Mouse (Mus musculus) lung, adult 2 months (tissue): ENCODE data around the gene Vti1a. TPM values are rescaled to one million over a fixed set of nuclear protein-coding genes. Genes with fewer than 3 reads are reported as not detected.

Experiments
- DNase-seq: peaks from one replicate; pipeline ENCODE4 v3.0.0; 2022
- H3K4me1 ChIP-seq: fragments of 200-500 bp; 2 replicates; pipeline ENCODE4 v1.6.1; 2011; ENCODE audit warnings: low read length; ENCODE audit not compliant: control insufficient read depth, insufficient read depth
- H3K4me3 ChIP-seq: fragments of 200-500 bp; replicated peaks from 2 replicates; pipeline ENCODE3; 2011; ENCODE audit warnings: low read depth, mild to moderate bottlenecking, control low read depth, low read length; ENCODE audit errors: extremely low read depth
- CTCF ChIP-seq: fragments of 200-500 bp; IDR thresholded peaks from 2 replicates; pipeline ENCODE4 v1.5.1; 2011; ENCODE audit warnings: mild to moderate bottlenecking, low read length, control low read depth; ENCODE audit not compliant: insufficient read depth
- POLR2A ChIP-seq: fragments of 200-500 bp; IDR thresholded peaks from 2 replicates; pipeline ENCODE4 v1.6.1; 2011; ENCODE audit warnings: low read depth, mild to moderate bottlenecking, control low read depth, low read length, borderline replicate concordance; ENCODE audit errors: extremely low read depth
- WGBS: fragments of 180-500 bp; shearing (Covaris S2); methylation state at CpG from one replicate; pipeline ENCODE4 v1.1.7; 2018; 5-methylcytosine and 5-hydroxymethylcytosine counted together
- polyA plus RNA-seq: library from polyadenylated mRNA; depleted of rRNA; stranded (reverse); fragments of >200 nt; gene quantifications from 2 replicates; pipeline ENCODE4 v1.2.3, GENCODE M21; 2012

Vti1a gene
- polyA plus RNA-seq, 1 experiment, result 11.5 TPM

DNA sequence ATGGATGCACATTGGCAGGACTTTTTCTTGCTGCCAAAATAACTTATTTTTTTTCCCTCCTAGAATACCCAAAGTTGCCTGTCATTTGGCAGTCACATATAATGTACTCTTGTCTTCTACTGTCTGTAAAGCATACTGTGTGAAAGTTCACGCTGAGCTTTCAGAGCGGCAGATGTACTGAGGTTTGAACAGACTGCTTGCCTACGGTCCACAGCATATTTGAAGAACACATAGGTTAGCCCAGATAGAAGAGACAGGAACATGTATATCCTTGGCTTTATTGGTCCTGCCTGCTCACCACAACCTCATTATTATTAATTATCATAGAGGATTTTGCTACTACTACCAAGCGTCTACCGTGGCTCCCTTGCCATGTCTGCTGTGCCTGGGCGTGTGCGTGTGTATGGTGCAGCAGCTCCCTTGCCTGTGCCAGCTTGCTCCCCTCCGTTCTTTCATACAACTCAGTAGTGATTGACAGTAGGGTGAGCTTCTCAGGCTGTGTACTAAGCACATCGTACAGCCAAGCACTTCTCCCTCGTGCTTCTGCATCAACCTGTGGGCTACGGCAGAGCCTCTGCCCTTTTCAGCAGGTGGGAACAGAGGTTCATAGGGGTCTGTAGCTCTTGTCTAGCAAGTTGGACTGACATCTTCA is 107.1 kb downstream of the Vti1a start:
- TF ChIP-seq POLR2A, result no peak
- no peak for TF ChIP-seq CTCF
- no peak for DNase-seq
- Histone ChIP-seq H3K4me1 (no peaks in the 10 kb centered on the region), H3K4me3 (no peak overlapping the region)
- 94% methylated on average over 11 of the region's 11 CpGs for WGBS

DNA sequence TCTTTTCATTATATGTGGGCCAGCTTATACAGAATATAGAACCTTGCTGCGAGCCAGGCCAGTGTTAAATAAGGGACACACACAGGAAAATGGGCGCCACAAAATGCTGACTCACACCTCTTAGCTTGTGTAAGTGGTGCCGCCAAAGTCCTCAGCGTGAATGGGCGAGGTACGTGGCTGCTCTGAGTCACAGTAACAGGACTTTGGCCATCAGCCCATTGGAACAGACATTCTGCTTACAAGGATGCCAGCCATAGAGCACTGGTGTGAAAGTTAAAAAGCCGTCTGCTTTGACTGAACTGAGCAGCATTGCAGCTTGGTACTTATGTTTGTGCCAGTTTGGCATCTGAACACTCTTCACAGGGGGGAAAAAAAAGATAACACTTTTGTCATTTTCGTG is 107.9 kb downstream of the Vti1a start:
- TF ChIP-seq POLR2A (no peak), CTCF (no peak)
- peak; percentile 57 for DNase-seq
- Histone ChIP-seq H3K4me1 (no peaks in the 10 kb centered on the region), H3K4me3 (no peak overlapping the region)
- WGBS, result 28% methylated on average over 8 of the region's 8 CpGs

DNA sequence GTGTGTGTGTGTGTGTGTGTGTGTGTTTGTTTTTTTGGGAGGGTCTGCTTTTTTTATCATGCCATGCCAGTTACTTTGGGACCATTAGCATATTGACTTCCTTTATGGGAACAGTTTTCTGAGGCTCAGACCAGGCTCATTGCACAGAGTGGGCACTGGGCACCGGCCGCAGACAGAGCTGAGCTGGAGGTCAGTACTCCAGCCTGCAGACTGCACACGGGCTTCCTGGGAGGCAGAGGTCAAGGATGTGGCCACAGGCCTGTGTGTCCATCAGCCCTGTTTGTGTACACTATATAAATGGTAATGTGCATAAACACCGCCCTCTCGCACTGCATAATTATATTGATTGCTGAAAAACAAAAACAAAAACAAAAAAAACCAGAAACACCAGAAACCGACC is 108.4 kb downstream of the Vti1a start:
- TF ChIP-seq CTCF, result no peak
- TF ChIP-seq POLR2A, result no peak
- H3K4me3 ChIP-seq, result no peak overlapping the region
- DNase-seq, result no peak
- no peaks in the 10 kb centered on the region for H3K4me1 ChIP-seq
- 90% methylated on average over 6 of the region's 6 CpGs for WGBS

DNA sequence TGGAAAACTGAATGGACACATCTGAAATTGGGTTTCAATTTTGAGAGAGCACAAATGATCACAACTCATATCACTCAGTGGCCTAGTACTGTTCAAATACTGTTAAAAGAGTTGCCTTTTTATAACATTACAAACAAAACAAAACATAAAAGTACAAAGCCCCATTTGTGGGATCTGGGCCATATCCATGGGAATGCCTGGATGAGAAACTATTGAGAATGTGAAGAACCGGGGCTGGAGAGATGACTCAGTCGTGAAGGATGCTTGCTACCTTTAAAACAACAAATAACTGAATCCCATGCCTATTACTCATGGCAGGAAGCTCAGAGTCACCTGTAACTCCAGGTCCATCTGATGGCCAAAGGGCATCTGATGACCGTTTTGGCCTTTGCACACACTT is 124.2 kb downstream of the Vti1a start:
- Histone ChIP-seq H3K4me3 (no peak overlapping the region), H3K4me1 (no peaks in the 10 kb centered on the region)
- TF ChIP-seq POLR2A, result no peak
- TF ChIP-seq CTCF, result no peak
- WGBS, result 67% methylated on average over 3 of the region's 3 CpGs
- DNase-seq, result no peak

DNA sequence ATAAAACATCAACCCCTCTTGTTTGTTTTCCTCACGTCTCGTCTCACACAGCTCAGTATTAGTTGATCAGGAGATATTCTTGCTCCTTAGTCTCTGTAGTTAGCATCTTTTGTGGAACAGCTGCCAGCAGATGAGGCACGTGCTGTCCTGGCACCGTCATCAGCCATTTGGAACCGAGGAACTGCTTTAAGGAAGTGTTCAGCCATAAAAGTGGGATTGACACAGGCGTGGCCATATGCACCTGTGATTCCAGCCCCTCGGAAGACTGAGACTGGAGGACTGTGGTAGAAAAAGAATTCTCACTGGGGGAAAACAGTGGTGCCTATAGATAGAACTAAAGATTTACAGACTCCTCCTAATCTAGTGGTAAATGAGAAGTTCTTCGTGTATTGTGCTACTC is 127.5 kb downstream of the Vti1a start:
- H3K4me3 ChIP-seq, result no peak overlapping the region
- TF ChIP-seq POLR2A (no peak), CTCF (no peak)
- DNase-seq, result no peak
- no peaks in the 10 kb centered on the region for H3K4me1 ChIP-seq
- 85% methylated on average over 8 of the region's 8 CpGs for WGBS

DNA sequence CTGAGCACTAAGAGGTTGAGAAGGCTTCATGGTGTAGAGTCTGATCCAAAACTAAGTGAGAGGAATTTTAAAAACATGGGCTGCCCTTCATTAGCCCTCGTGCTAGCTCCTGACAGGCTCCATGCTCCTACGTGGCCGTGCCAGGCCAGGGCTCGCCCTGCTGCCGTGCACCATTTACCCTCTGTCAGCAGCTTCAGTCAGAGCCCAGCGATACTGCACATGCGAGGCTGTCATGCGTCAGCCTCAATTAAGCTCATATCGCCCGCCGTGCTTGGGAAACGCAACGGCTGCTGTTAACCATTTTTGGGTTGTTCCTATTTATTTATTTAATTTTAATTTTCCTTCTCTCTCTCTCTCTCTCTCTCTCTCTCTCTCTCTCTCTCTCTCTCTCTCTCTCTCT is 133.0 kb downstream of the Vti1a start:
- Histone ChIP-seq H3K4me1 (no peaks in the 10 kb centered on the region), H3K4me3 (no peak overlapping the region)
- 76% methylated on average over 13 of the region's 13 CpGs for WGBS
- DNase-seq, result no peak
- TF ChIP-seq CTCF (no peak), POLR2A (no peak)

DNA sequence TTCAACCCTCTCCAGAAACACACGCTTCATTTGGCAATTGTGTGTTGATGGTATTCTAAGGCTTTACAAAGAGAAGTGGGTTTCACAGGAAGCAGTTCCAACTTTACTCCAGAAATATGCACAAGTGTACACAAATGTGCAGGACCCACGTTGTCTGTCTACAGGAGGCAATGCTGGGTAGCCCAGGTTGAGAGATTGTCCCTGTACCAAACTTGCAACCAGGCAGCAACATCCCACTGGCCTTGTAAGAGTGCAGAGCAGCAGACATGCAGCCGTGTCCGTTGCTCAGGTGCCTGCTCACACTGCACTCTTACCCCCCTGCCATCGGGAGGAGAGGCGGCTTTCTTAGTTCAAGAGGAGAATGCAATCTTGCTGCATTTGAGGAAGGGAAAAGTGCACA is 133.4 kb downstream of the Vti1a start:
- no peak for TF ChIP-seq CTCF
- TF ChIP-seq POLR2A, result no peak
- Histone ChIP-seq H3K4me1 (no peaks in the 10 kb centered on the region), H3K4me3 (no peak overlapping the region)
- WGBS, result 72% methylated on average over 6 of the region's 6 CpGs
- DNase-seq, result no peak

DNA sequence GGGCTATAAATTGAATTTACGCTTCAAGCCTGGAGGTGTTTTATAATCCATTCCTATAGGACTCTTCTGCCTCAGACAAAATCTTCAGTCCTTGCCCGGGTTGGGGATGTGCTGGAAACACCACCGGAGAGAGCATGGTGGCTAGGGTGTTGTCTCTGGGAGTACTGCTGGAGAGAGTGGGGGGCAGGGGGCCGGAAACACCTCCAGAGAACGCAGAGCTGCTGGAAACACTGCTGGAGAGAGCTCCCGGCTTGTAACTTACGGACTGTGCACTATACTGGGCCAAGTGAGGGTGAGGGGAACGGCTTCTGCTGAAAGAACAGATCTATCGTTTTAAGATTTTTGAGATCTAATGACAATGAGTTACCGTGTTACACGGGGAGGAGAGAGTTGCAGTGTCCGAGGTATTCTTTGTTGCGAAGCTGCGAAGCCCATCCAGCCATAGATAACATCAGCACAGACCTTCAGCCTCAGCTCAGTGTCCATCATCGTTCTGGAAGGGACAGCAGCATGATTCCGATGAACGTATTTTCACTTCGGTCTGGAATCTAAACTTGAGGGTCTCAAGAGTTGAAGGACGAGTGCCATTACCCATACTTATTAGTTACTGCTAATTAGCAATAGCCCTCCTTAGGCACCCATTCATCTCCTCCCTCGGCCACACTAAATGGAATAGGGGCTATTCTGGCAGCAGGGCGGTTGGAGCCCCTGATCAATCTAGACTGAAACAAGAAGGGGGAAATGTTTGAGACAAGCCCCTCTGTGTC is 140.4 kb downstream of the Vti1a start:
- no peak for DNase-seq
- TF ChIP-seq POLR2A (no peak), CTCF (no peak)
- H3K4me3 ChIP-seq, result no peak overlapping the region
- 69% methylated on average over 21 of the region's 21 CpGs for WGBS
- no peaks in the 10 kb centered on the region for H3K4me1 ChIP-seq

DNA sequence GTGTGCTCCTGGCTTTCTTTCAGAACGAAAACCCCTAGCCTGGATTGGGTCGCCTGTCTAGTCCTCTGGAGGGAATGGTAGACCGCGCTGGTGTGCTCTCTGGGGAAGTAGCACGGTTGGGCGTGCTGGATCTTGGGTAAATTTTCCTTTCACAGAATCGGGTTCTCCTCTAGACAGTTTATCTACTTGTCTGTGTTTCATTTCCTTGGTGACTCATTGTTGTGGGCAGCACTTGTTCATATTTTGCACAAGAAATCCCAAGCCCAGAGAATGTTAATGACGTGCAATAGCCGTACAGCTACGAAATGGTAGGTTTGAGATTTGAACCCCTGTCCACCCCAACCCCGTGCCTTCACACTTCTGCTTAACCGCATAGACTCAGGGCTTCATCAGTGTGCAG is 145.9 kb downstream of the Vti1a start:
- H3K4me3 ChIP-seq, result no peak overlapping the region
- WGBS, result 79% methylated on average over 12 of the region's 12 CpGs
- no peaks in the 10 kb centered on the region for H3K4me1 ChIP-seq
- DNase-seq, result no peak
- no peak for TF ChIP-seq POLR2A
- no peak for TF ChIP-seq CTCF

DNA sequence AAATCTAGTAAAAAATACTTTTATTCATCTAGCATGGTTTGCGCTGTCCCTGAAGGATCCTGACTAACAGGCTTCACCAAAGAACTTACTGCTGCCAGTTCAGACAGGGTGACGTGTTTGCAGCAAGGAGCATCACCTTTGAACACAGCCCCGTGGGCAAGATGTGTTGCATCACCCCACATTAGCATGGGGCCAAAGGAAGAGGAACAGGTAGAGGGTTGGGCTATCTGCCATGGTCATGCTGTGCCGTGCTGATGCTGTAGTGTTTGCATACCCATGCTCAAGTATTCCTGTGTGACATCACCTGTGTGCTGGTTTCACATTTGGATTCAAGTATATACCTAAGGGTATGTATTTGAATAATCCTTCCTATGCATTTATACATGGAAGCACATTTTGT is 147.6 kb downstream of the Vti1a start:
- TF ChIP-seq POLR2A, result no peak
- no peak for TF ChIP-seq CTCF
- WGBS, result 86% methylated on average over 4 of the region's 4 CpGs
- H3K4me1 ChIP-seq, result no peaks in the 10 kb centered on the region
- H3K4me3 ChIP-seq, result no peak overlapping the region
- no peak for DNase-seq

DNA sequence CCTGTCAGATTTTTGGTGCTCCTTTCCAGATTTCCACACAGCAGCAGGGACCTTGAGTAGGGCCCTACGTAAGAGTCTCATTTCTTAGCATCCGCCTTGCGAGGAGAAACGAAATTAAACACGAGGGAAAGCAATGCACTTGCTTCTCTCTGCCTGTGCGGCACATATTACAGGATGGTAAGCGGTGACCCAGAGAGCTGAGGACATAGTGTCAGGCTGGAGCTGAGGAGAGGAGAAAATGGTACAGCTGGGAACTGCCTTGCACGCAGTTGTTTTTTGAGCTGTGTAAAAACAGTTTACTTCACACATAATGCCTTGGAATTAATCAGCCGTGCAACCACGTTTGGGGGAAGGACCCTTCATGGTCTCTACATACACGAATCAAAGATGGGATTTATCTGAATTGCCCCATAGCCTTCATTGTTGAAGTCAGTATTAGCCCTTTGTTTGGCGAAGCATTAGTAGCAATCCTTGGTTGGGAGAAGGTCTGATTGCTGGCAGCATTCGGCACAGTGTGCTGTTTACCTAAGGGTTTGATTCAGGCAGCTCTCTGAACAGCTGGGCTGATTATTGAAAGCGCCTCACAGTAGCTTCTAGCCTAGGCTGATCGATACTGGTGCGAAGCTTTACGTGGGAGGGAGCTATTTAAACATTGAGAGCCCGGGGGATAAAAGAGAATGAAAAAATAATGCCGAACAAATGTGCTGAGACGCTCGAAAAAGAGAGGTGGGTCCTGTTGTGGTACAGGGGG is 153.4 kb downstream of the Vti1a start:
- no peak overlapping the region for H3K4me3 ChIP-seq
- no peak for DNase-seq
- WGBS, result 67% methylated on average over 21 of the region's 21 CpGs
- no peak for TF ChIP-seq POLR2A
- TF ChIP-seq CTCF, result no peak
- H3K4me1 ChIP-seq, result no peaks in the 10 kb centered on the region
